Mouse (Mus musculus) spleen, postnatal 14 days (tissue): ENCODE measurements around the gene Cnga2.
"Not testable (repeated sequence)": the region's sequence is repeated elsewhere in the genome, so short reads cannot be mapped to it uniquely, and the experiment has no call there.

ENCODE experiments used
- DNase-seq, 2 experiments: peaks; one replicate each; pipeline ENCODE4 v3.0.0; 2021 to 2022; ENCODE audit warnings: low spot score in 2 of 2

Gene Cnga2

DNA sequence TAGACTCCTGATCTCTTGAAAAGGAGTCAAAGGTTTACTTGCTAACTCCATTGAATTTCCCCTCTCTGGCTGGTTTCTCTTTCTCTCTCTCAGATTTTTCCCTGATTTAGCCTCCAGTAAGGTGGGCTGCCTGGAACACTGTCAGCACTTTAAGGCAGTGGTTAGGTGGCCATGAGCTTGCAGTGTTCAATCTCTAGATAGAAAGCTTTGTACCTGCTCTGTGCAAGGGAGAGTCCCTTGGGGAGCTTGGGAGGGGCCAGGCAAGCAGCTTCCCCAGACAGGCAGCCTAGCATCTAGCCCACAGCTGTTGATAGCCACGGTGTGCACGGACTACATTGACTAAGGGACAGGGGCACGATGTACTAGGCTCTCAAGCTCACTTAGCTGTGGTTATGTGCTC, at the start of gene Cnga2:
Gene Cnga2, plus strand, starts transcription at position 301 of the 400 bp plus-strand sequence.
- no peak for DNase-seq

DNA sequence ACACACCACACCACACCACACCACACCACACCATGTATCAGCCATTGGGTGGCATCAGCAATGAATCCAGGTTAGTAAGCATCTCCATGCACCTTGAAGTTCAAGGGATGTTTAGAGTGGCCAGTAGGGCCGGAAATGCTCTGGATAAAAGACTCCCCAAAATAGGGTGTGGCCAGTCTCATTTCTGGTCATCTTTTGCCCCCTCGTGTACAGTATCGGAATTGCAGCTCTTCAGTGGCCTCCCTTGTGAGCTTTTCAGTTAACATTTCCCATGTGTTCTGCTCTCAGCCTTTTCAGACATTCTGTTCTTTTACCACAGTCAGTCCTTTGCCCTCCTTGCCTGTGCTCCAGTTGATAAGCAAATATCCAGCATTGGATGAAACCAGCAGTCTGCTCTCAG, 45.0 kb upstream of the Cnga2 start:
- peak in 1 of 2 experiments; percentile 4 for DNase-seq

DNA sequence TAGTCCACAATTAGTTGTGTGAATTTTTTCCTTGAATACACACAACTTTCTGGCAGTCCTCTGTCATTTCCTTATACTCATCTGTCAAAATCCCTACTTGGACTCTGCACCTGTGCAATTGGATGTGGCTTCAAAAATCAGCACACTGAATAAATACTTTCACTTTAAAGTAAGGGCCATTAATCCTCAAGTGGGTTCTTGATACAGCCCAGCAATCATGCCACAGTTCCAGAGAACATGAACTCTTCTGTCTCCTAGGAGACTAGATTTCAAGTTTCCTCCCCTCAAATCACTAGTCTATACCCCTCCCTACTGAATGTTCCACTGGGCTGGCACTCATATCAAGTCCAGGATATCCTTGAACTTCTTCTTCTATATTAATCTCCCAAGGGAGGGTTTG, 33.3 kb upstream of the Cnga2 start:
- no peak for DNase-seq

DNA sequence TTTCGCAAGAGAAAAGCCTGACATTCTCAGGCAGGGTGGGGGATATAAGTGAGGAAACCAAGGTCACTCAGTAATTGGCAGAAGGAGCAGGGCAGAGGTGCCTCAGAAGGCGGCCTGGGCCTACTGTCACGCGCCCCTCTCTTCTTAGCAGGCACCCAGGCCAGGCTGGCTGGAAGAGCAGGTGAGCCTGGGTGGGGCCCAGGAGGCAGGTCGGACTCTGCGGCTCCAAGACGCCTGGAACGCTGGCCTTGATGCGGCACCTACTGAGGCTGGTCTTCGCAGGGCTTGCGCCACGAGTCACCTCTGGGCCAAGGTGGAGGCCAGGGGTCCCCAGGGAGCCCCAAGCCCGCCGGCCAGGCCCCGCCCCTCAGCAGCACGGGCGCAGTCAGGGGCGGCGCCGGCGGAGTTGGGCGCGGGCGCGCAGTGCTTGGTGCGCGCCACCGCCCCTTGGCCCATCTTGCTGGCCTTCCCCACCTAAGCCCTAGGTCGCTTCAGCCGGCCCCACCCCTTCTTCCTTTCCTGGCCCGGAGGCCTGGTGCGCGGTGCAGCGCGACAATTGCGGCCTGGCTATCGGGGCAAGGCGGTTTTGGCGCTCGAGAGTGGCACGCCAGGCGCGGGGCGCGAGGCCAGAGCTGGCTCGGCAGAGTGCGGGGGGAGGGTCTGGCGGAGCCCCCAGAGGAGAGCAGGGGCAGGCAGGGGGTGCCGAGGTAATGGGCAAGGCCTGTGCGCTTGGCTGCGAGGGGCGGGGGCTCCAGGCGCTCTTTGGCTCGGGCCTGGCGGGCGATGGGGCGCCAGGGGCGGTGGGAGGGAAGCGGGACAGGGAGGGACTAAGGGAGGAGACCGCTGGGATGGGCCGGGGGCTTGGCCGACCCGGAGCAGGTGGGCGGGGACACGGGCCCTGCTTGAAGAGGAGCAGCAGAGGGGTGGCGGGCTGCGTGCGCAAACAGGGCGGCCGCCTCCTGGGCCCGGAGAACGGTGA, 29.3 kb upstream of the Cnga2 start, which contains the start of gene Prrg3:
Gene Prrg3, plus strand, starts transcription at position 552 of the 979 bp plus-strand sequence.
- DNase-seq, result no peak

DNA sequence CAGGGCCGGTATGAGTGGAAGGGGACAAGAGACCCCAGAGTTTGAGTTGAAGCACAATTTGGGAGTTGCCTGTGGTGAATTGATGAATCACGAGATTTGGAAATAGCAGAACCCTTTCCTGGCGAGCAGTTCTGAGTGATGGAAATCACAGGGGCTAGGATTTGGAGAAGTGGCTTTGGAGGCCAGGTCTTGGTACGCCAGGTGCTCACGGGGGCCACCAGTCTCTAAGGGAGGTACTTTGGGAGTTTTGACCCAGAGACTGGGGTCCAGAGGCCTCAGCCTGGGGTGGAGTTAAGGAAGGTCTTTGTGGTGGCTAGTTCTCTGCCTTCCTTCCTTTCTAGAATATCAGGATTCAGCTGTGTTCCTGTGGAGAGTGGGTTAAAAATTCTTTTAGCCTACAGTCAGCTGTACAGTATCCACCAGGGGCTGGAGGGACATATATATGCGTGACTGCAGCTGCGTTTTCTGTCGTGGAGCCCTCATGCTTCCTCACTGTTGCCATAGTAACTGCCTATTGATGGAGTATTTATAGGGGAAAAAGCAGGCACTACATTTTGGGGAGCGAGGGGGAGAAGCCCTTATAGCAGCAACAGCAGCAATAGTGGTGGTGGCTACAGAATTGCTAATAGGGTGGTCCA, 28.3 kb upstream of the Cnga2 start:
- no peak for DNase-seq

DNA sequence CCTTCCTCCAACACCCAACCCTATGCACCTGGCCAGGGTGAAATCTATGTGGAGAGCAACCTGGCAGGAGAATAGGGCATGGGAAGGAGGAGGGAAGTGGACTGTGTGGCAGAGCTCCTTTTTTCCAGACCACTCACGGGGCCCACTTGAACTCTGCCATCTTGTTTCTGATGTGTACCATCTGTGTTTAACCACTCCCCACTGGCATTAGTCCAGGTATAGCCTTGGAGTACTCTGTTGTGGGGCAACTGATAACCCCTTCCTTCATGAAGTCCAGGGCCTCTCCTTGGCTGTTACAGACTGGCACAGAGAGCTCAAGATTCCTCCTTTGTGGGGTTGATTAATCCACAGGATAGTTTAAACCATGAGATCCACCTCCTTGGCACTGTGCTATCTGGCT, 23.4 kb upstream of the Cnga2 start:
- DNase-seq, result no peak

DNA sequence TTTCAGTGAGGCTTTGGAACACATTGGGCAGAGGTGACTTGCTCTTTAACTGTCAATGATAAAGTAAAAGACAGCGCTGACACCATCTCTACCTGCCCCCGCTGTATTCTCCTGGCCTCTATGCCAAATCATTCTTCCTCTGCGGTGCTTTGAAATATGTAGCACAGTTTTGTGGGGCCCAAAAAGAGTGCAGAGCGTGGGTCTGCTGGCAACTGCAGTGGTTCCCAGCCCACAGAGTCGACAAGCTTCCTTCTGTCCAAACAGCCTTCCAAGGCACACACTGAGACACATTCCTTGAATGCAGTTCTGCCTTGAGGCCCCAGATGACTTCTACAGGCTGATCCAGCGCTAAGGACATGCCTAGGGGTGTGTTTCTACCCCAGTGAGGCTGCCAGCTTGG, 22.8 kb upstream of the Cnga2 start:
- no peak for DNase-seq

DNA sequence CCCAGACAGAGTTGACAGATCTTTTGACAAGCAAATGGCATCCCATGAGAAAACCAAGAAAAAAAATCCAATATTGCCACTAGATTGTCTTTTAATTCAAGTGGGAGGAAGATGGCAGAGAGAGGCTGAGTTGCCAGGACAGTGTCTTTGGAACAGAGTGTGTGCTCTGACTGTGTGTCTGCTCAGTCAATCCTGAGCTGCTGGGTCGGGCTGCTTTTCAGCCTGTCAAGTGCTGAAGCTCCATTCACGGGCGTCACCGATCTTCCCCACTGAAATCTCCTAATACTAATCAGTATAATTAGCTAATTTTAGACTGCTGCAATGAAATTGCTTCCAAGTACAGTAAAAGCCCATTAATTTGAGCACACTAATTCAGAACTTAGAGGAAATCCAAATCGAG, 20.3 kb upstream of the Cnga2 start:
- DNase-seq, result no peak

DNA sequence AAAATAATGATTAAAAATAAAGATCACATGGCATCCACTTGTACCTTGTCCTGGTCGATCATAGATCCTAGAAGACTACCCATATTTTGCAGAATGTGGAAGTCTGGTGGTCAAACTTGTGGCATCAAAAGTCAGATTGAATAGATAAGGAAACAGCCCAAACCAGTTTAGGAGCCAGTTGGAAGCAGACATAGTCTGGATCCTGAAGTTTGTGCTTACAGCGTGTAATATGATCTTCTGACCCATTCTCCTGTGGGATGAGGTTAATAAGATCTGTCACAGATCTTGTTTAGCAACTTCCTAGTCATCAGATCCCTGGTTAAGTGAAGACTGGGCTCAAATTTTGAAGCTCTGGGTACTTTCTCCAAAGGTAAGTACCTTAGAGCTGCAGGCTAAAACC, 19.0 kb upstream of the Cnga2 start, which contains the start of gene Fate1:
Gene Fate1, plus strand, starts transcription at position 301 of the 400 bp plus-strand sequence.
- DNase-seq, result no peak

DNA sequence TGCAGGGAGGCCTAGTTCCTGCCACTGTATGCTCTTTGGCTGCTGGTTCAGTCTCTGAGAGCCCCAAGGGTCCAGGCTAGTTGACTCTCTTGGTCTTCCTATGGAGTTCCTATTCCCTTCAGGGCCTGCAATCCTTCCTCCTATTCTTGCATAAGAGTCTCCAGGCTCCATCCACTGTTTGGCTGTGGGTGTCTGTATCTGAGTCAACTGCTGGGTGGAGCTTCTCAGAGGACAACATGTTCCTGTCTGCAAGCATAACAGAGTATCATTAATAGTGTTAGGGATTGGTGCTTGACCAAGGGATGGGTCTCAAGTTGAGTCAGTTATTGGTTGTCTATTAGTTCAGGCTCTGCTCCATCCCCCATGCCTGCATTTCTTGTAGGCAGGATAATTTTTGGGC, 14.0 kb upstream of the Cnga2 start:
- not testable (repeated sequence) for DNase-seq

DNA sequence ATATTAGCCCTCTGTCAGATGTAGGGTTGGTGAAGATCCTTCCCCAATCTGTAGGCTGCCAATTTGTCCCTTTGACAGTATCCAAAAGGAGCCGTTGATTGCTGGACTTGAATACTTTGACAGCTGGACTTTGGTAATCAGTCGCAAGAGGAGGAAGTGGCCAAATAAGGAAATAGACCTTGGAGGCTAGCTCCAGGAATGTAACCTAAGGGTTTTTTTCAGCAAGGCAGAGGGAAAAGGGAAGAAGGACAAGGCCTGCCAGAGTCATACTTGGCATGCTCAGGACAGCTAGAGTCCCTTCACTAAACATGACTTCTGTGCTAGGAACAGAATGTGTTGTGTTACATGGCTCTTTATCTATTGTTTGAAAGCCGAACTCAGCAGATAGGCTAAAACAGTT, 11.2 kb upstream of the Cnga2 start:
- no peak for DNase-seq

DNA sequence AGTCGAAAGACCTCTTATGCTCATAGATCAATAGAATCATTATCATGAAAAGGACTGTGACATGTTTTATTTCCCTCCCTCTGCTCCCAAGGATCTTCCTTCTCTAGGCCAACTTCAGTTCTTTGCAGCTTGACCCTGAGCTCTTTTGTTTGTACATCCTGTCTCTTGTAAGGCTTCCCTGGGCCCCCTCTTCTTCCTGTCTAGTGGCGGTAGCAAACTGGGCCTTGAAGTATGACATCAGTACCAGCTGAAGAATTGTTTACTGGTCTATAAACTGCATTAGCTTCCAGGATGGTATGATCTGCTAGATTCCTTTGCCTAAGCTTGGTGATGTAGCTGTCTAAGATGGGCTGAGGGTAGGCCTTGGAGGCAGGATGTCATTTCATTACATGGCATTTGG, 10.3 kb upstream of the Cnga2 start:
- DNase-seq, result no peak

DNA sequence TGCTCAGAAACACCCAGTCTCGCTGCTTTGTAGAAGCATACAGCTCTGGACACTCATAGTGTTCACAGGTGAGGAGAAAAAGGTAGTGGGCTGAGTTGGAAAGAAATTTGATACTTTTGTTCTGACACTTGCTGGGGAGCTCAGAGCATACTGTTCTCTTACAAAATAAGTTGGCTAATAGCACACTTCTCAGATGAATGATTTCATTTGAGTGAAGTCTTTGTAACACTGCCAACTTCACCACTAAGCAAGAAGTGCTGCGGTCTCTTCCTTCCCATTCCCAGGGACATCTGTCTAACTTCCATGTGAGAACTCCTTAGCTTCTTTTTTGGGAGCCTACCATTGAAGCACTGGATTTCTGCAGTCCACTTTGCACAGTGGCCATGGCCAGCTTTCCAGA, 8.4 kb upstream of the Cnga2 start:
- no peak for DNase-seq

DNA sequence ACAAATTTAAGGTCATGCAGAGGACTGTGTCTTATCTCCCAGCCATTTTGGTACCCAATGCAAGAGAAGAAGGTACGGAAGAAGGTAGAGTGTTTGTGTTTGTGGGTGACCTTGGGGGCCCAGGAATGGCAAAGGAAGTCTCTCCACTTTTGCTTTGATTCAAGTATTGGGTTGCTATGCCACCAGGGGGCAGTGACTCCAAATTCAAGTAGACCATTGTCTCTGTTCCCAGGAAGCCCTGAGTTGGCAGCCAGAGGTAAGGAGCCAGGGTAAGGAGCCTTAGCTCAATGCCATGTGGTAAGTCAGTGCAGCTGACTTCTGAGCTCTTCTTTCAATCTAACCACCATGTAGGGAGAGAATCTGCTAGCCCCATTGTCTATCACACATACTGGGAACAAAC, 7.9 kb upstream of the Cnga2 start:
- DNase-seq, result no peak

DNA sequence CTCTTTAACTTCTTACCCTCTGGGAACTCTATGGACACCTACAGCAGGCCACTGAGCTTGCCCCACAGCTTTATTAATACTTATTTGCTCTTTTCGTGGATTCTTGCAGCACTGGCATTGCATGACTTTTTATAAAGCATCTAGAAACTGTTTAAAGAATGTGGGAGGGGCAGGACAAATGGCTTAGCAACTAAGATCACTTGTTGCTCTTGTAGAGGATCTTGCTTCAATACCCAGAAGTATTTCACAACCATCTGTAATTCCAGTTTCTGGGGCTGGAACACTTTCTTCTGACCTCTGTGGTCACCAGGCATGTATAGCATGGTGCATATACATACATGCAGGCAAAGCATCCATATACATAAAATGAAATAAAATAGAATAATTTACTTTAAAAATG, 4.3 kb downstream of the Cnga2 start:
- DNase-seq, result no peak

DNA sequence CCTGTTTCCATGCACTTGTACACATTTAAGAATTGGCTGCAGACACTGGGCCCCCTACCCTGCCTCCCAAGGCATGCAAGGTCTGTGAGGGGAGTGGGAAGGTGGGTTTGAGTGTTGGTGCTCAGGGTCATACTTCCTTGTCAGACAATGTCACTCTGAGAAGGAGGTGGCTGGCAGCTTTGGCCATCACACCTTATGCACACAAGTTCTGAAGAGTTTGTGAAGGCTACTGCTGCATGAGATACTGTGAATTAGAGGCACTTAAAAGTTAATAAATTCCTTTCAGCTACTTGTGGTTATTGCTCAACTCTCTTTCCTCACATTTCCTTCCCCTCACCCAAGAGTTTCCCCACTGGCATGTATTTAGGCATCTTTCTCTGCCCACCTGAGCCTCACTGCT, 18.3 kb downstream of the Cnga2 start:
- no peak for DNase-seq

DNA sequence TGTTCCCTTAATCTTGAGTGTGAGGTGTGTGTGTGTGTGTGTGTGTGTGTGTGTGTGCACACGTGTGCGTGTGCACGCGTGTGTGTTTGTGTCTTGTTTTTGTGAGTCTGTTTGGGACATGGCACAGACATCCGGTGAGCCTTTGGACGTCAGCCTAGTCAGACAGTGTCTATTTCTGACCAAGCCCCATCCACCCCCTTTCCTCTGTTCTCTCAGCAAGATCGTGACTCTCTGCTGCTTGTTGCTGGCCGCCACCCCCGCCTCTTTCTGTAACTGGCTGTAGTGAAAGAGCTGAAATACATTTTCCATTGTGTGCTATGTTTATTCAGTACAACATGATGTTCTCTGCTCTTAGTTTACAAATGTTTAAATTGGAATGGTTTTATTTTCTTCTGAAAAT, 20.6 kb downstream of the Cnga2 start:
- DNase-seq, result no peak

DNA sequence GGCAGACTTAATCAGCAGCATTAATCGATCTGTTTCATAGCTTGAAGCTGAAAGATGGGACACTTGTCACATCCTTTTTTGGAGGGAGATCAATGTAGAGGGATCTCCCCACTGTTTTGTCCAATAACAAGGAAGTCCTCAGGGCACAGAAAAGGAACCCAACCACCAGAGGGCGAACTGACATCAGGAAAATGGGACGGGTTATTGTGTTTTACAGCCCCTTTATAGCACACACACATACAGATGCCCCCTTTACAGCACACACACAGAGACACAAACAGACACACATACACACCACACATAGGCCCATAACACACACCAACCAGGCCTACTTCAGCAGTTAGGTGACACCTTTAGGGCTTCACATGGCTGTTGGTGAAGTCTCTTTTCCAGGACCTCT, 21.2 kb downstream of the Cnga2 start:
- DNase-seq, result no peak

DNA sequence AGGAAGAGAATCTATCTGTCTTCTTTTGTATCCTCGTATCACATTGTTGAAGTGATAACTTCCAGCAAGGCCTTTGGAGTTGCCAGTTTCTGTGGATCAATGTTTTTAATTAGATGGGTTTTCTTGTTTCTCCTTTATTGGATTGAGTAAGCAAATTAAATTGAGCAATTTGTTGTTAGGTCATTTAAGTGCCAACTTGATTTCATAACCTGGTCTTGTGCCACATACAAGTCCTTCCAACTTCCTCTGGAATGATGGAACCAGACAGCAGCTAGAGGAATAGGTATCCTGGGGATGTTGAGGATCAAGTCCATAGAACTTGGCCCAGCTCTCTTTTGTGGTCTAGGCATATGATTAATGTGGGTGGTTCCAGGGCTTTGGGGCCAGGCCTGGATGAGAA, 30.6 kb downstream of the Cnga2 start:
- DNase-seq, result no peak

DNA sequence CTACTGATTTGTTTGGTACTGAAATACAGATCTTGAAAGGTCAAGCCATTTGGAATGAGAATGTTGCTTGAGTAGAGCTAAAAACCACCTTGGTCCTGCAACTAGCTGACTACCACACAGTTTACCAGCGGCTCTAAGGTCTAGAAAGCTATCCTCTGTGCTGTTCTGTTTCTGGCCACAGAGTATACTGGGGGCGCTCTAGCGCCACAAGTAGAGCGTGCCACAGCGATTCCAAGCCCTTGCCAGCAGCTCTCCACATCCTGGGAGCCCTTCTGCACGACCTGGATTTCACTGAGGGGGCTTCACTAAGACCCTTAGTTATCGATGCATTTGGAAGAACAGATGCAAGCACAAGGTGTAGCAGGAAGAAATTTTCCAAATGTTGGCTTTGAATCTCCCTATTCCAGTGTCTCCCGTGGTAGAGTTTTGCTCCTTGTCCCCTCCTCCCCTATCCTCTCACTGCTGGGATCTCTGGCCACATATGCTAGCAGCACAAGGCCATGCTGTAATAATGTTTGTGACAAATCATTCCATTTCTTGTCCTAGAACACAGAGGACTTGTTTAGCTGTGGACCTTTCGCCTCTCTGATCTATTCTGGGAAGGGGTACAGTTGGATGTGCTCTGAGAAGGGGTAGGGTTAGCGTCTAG, 31.2 kb downstream of the Cnga2 start:
- no peak for DNase-seq

DNA sequence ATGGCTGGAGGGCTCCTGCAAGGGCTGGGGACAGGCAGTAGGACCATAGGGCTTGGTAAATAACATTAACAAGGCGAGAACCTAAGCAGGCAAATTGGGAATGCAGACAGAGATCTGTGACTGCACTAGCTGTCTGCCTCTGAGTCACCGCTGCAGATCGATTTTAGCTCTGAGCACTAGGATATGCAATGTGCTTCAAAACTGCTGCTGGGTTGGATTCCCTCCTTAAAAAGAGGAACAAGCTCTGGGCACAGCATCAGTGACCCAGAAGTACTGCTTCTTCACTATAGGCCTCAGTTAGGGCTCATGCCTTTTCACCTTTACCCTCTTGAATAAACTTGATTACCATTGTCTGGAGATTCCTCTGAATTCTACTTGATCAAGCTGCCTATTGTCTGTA, 31.9 kb downstream of the Cnga2 start:
- no peak for DNase-seq

DNA sequence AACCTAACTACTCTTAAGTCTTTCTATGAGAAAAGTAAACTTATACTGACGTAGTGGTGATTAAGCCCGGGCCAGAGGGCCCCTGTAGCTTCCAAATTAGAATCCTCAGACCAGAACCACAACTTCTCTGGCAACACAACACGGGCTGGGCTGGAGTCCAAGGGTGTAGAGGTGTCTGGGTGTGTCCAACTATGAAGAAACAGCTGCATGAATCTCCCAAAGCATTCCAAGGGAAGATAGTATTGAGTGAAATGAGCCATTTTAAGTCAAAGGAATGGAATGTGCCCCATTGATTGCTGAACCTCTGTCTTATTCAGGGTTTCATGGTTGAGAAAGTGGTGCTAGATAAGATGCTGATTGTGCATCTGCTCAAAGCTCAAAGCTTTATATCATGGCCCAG, 52.4 kb downstream of the Cnga2 start:
- DNase-seq, result no peak

DNA sequence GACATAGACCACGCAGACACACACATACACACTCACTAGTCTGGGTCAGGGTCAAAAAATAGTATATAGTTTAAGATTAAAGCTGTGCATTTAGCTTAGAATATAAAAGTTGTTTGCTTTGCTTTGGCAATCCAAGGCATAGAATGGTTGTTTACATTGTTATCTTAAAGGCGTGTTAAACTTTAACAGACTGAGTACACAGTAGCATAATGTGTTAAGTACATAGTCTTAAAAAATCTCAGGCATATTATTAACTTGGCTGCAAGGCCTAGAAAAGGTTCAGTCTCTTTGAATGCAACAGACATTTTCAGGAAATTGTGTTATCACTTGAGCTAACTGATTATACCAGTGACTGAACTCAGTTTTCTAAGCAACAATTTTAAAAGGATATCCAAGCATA, 56.3 kb downstream of the Cnga2 start:
- DNase-seq, result no peak
